Mouse (Mus musculus) bone marrow macrophage, adult 2 months (primary cell): ENCODE measurements around the gene Acer1. TPM values are rescaled to one million over a fixed set of nuclear protein-coding genes. Genes with fewer than 3 reads are reported as not detected.

Experiments
- H3K27ac ChIP-seq: 2 replicates; pipeline ENCODE4 v1.5.1; 2012; ENCODE audit warnings: low read depth, low read length; ENCODE audit not compliant: insufficient read depth
- H3K4me1 ChIP-seq: 2 replicates; pipeline ENCODE4 v1.6.1; 2012; ENCODE audit warnings: low read length; ENCODE audit not compliant: control insufficient read depth, insufficient read depth
- H3K4me3 ChIP-seq: 2 replicates; pipeline ENCODE4 v1.5.1; 2012; ENCODE audit warnings: mild to moderate bottlenecking, low read length, moderate library complexity; ENCODE audit not compliant: insufficient read depth
- CTCF ChIP-seq: IDR thresholded peaks from 2 replicates; pipeline ENCODE4 v1.5.1; 2012; ENCODE audit warnings: low read depth, mild to moderate bottlenecking, low read length, moderate library complexity
- POLR2A ChIP-seq: IDR thresholded peaks from 2 replicates; pipeline ENCODE4 v1.6.1; 2012; ENCODE audit warnings: mild to moderate bottlenecking, low read depth, low read length, borderline replicate concordance
- polyA plus RNA-seq: library from polyadenylated mRNA; stranded (reverse); fragments of >200 nt; gene quantifications from 2 replicates; pipeline ENCODE4 v1.2.4, GENCODE M21; 2012; ENCODE audit not compliant: missing spikeins, insufficient read depth, insufficient read length

Acer1 gene
- polyA plus RNA-seq, 1 experiment: not detected

DNA sequence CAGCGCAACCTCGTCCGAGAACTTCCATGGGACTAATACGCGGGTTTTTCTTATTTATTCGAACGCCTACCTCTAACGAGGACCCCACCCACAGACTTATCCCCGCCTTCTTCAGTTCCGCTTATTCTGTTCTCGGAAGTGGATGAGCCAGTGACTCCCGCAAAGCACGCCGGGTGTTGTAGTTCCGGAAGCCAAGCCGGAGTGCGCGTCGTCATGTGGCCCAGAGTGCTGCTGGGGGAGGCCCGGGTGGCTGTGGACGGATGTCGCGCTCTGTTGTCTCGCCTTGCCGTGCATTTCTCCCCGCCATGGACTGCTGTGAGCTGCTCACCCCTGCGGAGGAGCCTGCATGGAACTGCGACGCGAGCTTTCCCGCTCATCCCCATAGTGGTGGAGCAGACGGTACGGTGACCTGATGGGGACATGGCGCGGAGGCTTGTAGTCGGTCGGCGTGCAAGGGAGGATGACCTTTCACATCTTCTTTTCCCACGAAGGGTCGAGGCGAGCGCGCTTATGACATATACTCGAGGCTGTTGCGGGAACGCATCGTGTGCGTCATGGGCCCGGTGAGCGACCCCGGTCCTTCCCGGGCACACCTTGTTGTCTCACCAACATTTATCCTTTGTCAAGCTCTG, 8.3 kb upstream of the Acer1 start, which contains the start of gene Clpp:
Gene Clpp (plus strand): TSS at position 191 of the 632 bp plus-strand sequence.
- peak within 1 kb of the TSS; percentile 99 for H3K4me3 ChIP-seq
- H3K4me1 ChIP-seq: peaks cover 7% of the 10 kb centered on the region
- TF ChIP-seq POLR2A (no peak; the same call in 1 of the 2 replicates), CTCF (no peak)
- H3K27ac ChIP-seq: peak within 1 kb of the TSS; percentile 61

DNA sequence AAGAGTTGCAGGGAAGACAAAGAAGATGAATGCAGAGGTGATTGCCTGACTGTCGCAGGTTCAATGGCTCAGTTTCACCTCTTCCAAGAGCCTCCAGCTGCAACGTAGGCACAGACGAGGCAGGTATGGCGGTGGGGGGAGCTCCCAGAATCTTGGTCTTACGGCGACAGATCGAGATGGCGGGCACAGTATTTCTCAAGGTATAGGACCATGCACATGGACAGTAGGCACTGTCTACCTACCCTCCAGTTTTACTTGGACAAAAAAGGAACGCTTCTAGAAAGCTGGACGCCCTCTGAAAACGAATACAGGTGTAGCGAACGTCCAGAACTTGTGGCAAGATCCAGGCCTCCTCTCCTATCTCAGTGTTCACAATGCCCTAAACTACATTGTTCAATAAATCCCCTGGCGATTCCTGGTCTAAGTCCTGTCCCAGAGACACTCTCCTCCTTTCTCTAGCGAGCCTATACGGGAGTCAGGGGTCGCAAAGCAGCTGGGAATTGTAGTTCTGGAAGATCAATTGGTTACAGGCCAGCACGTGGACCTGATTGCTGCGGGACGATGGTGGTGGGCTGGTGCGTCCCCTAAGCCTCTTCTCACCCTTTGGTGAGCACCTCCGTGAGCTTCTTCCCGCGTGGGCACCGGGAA, 7.7 kb upstream of the Acer1 start:
- H3K4me1 ChIP-seq: peaks cover 7% of the 10 kb centered on the region
- peak overlapping the region; percentile 46; the same call in 1 of the 2 replicates for H3K27ac ChIP-seq
- peak overlapping the region; percentile 99 for H3K4me3 ChIP-seq
- TF ChIP-seq CTCF: no peak
- no peak for TF ChIP-seq POLR2A

DNA sequence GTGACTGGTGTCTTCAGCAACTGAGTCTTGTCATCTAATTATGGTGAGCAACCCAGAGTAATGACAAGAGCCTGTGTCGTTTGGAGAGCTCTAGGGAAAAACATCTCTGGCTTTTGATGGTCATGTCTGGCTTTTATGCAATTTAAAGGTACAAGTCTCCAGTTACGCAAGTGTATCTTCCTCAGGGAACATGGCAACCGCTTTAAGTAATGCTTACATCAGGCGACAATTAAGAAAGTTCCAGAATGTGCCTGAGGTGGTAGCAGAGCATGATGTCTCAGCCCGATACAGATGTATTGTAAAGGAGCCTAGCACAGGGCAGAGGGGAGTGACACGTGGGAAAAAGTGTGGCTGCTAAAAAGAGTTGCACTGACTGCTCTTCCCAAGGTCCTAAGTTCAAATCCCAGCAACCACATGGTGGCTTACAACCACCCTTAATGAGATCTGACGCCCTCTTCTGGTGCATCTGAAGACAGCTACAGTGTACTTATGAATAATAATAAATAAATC, 7.0 kb upstream of the Acer1 start:
- TF ChIP-seq CTCF: no peak
- no peak for TF ChIP-seq POLR2A
- H3K4me3 ChIP-seq: no peak overlapping the region
- H3K27ac ChIP-seq: no peak overlapping the region
- H3K4me1 ChIP-seq: peaks cover 7% of the 10 kb centered on the region

DNA sequence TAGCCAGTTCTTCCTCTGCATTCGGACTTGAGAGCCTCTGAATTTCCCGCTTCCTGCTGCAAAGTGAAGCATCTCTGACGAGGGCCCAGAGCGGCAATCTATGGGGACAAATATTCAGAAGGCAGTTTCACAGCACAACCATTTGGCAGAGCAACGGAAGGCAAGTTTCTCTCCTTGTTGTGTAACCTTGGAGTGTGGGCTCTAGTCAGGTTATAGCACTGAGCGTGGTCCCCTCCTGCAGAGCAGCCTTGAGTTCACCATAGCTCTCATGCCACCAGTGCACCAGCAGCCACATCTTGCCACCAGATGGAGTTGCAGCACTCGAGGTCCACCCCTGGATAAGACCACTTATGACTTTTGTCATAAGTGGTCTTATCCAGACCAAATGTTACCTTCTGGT, 6.5 kb upstream of the Acer1 start:
- Histone ChIP-seq H3K4me3 (no peak overlapping the region), H3K4me1 (peaks cover 7% of the 10 kb centered on the region), H3K27ac (no peak overlapping the region)
- no peak for TF ChIP-seq CTCF
- TF ChIP-seq POLR2A: no peak

DNA sequence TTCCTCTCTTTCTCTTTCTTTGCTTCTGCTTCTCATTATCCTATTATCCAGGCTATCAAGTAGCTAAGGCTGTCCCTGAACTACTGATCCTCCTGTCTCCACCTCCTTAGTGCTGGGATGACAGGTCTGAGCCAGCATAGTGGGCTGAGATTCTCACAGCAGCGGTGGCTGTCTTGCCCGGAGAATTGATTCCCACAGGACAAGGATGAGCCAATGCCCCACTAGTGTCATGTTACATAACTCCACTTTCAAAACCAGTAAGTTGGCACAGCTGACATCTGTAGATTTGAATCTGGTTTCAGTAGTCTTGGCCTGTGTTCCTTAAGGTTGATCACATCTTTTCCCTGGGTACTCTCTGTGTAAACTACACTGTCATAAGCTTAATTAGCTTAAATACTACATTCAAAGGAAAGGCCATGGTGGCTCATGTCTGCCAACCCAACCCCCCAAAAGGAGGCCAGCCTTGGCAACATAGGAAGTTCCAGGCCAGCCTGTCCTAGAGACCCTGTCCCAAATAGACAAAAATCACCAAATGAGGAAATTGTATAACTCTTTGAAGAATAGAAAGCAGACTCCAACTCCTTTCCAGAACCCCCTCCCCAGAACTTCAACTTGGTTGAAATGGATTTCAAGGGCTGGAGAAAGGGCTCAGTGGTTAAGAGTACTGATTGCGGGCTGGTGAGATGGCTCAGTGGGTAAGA, 4.3 kb upstream of the Acer1 start:
- Histone ChIP-seq H3K4me3 (no peak overlapping the region), H3K4me1 (peaks cover 4% of the 10 kb centered on the region), H3K27ac (no peak overlapping the region)
- no peak for TF ChIP-seq POLR2A
- no peak for TF ChIP-seq CTCF

DNA sequence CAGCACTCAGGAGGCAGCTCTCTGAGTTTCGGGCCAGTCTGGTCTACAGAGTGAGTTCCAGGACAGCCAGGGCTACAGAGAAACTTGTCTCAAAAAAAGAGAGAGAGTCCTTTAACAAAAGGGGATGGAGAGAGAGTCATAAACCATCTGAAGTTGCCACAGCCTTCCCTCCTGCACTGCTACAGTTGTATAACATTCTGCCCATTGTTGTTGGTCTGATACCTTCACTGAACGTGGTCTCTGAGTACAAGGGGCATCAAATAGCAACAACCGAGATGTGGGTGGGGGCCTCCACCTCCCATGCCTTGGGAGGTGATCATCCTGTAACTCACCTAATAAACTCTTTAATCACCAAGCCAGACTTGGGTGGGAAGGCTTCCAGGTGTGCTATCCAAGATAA, 3.7 kb upstream of the Acer1 start:
- H3K4me3 ChIP-seq: no peak overlapping the region
- no peak overlapping the region for H3K27ac ChIP-seq
- H3K4me1 ChIP-seq: no peaks in the 10 kb centered on the region
- TF ChIP-seq POLR2A (no peak), CTCF (no peak)

DNA sequence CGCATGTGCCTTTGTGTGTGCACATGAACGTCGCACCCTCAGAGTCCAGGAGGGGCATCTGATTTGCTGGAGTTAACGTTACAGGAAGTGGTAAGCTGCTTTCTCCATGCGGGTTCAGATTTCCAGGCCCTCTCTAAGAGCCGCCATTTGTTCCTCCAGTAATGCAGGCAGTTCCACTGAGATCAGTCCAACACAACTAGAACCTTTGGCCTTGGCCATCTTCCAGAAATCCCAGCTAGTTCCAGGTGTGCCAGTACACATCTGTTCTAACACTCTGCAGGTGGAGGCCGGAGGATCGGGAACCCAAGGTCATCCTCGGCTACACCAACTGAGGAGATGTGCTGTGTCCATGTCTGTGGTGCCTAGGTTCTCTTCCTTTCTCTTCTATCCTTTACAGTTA, 3.0 kb upstream of the Acer1 start:
- TF ChIP-seq CTCF: no peak
- no peak for TF ChIP-seq POLR2A
- H3K27ac ChIP-seq: no peak overlapping the region
- H3K4me3 ChIP-seq: no peak overlapping the region
- no peaks in the 10 kb centered on the region for H3K4me1 ChIP-seq

DNA sequence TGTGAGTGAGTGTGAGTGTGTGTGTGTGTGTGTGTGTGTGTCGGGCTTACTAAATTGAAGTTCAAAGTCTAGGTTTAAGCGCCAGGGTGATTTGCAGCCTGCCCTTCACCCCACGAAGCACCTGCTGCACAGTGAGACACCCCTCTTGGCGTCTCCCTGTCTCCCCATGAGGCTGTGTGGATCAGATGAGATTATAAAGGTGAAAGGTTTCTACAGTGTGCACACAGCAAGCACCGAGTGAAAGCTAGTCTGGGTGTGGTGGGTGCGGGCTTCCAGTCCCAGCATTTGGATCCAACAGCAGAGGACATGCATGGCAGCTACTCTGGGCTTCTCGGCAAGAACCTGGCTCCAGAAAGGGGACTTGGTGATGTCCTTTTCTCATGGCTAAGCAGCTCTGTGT, 877 bp downstream of the Acer1 start:
- TF ChIP-seq POLR2A (no peak), CTCF (no peak)
- no peaks in the 10 kb centered on the region for H3K4me1 ChIP-seq
- no peak overlapping the region for H3K4me3 ChIP-seq
- no peak overlapping the region for H3K27ac ChIP-seq

DNA sequence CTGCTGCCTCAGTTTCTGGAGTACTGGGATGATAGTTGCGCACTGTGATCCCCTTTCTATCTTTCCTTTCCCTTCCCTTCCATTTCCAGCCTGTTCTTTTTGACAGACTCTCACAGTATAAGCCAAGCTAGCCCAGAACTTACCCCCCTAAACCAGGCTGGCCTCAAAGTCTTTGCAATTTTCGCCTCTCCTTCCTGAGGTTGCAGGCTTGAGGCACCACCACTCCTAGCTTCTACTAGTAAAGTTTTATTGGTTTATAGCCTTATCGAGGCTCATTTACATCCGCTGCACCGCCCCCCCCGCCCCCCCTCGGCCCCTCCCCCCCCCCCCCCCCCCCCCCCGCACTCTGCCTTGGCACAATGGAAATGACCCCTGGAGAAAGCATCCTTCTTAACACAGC, 2.4 kb downstream of the Acer1 start:
- TF ChIP-seq POLR2A (no peak), CTCF (no peak)
- Histone ChIP-seq H3K4me3 (no peak overlapping the region), H3K4me1 (no peaks in the 10 kb centered on the region), H3K27ac (no peak overlapping the region)
